Mouse (Mus musculus) thymus, adult 2 months (tissue): ENCODE data around the gene Exph5. TPM values are rescaled to one million over a fixed set of nuclear protein-coding genes. Genes with fewer than 3 reads are reported as not detected.
A peak's percentile ranks its signal among the peaks of the same experiment; 100 is the strongest.

Experiments
- DNase-seq: peaks from one replicate; pipeline ENCODE4 v3.0.0; 2021
- H3K27ac ChIP-seq: fragments of 200-500 bp; 2 replicates; pipeline ENCODE4 v1.5.1; 2012; ENCODE audit warnings: low read length, control low read depth; ENCODE audit not compliant: control insufficient read depth, insufficient read depth
- H3K27me3 ChIP-seq: fragments of 200-500 bp; 2 replicates; pipeline ENCODE4 v1.6.1; 2012; ENCODE audit warnings: mild to moderate bottlenecking, low read length, moderate library complexity, mixed read lengths; ENCODE audit not compliant: control insufficient read depth, insufficient read depth
- H3K36me3 ChIP-seq: fragments of 200-500 bp; 2 replicates; pipeline ENCODE4 v1.6.1; 2012; ENCODE audit warnings: mild to moderate bottlenecking, low read length, moderate library complexity; ENCODE audit not compliant: control insufficient read depth, insufficient read depth
- H3K4me1 ChIP-seq: fragments of 200-500 bp; replicated peaks from 2 replicates; pipeline ENCODE4 v1.6.1; 2012; ENCODE audit warnings: low read length; ENCODE audit not compliant: control insufficient read depth, insufficient read depth
- H3K4me3 ChIP-seq: fragments of 200-500 bp; 2 replicates; pipeline ENCODE4 v1.5.1; 2012; ENCODE audit warnings: mild to moderate bottlenecking, low read length, control low read depth, moderate library complexity; ENCODE audit not compliant: control insufficient read depth, insufficient read depth
- CTCF ChIP-seq: fragments of 200-500 bp; IDR thresholded peaks from 2 replicates; pipeline ENCODE4 v1.5.1; 2012; ENCODE audit warnings: mild to moderate bottlenecking, control low read depth, low read length, moderate library complexity, borderline replicate concordance; ENCODE audit not compliant: control insufficient read depth, poor library complexity, insufficient read depth; ENCODE audit errors: extremely low read depth
- POLR2A ChIP-seq: fragments of 200-500 bp; IDR thresholded peaks from 2 replicates; pipeline ENCODE4 v1.6.1; 2012; ENCODE audit warnings: mild to moderate bottlenecking, low read length, control low read depth, moderate library complexity; ENCODE audit not compliant: control insufficient read depth, poor library complexity, insufficient read depth; ENCODE audit errors: extremely low read depth
- WGBS: fragments of 180-500 bp; shearing (Covaris S2); methylation state at CpG from one replicate; pipeline ENCODE4 v1.1.7; 2018; 5-methylcytosine and 5-hydroxymethylcytosine counted together
- polyA plus RNA-seq: library from polyadenylated mRNA; depleted of rRNA; stranded (reverse); fragments of >200 nt; gene quantifications from 2 replicates; pipeline ENCODE4 v1.2.3, GENCODE M21; 2012

Gene Exph5
- polyA plus RNA-seq, 1 experiment: 0.47 TPM

DNA sequence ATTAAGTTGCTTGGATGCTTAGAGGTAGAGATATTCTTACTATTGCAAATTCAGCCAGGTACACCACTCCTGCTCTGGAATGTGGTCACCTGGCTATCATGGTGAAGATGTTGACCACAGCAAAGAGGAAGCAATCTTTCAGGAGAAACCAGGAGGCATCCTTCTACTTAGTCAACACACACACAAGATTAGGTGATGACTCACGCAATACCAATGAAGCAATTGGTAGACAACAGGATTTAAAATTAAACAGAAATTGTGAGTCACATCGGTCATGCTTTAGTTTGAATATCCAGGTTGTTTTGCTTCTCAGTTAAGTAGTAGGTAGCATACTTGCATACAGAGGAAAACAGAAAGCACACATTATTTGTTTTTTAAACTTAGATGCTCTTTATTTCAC is 22.5 kb upstream of the Exph5 start:
- H3K27me3 ChIP-seq: no peaks in the 10 kb centered on the region
- H3K4me1 ChIP-seq: no peaks in the 10 kb centered on the region
- 100% methylated on average over 2 of the region's 2 CpGs for WGBS
- TF ChIP-seq POLR2A (no peak), CTCF (no peak)
- no peak overlapping the region for H3K27ac ChIP-seq
- H3K4me3 ChIP-seq: no peak overlapping the region
- no peaks in the 10 kb centered on the region for H3K36me3 ChIP-seq
- DNase-seq: no peak

DNA sequence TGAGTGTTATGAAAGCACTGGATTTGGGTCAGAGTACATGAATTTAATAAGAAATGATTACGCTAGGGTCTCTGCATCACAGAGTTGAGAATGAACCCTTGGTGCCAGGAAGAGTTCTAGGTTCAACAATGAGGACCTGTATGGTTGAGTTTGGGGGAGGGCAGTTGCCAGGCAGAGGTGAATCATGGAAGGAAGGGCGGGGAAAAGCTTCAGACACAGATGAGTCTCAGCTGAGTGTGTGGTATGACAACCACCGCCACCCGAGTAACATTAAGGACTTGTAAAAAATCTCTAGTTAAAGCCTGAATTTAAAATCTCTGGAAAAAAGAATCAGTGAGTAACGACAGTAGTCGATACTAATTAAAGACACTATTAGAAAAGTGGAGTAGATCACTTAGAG is 14.7 kb upstream of the Exph5 start:
- Histone ChIP-seq H3K4me1 (no peaks in the 10 kb centered on the region), H3K4me3 (no peak overlapping the region), H3K27ac (no peak overlapping the region), H3K36me3 (no peaks in the 10 kb centered on the region), H3K27me3 (no peaks in the 10 kb centered on the region)
- DNase-seq: no peak
- TF ChIP-seq POLR2A (no peak), CTCF (no peak)
- WGBS: 89% methylated on average over 6 of the region's 6 CpGs

DNA sequence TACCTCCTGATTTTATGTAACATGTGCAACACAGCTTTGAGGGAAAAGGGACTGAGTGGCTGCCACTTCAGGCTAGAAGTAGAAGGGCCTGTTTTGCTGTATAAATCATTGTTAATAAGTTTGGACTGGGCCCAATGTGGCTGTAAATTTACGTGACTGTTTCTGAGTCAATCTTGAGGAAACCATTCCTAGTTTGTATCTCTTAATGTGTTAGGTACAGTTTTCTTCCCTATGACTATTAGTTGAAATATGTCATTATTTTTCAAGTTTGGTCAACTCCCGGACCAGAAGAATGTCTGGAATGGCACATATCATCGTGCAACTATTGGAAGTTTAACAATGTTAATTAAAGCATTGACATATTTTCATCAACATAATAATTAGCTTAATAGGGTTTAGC is 11.5 kb upstream of the Exph5 start:
- WGBS: 89% methylated on average over 3 of the region's 3 CpGs
- H3K4me1 ChIP-seq: no peaks in the 10 kb centered on the region
- no peaks in the 10 kb centered on the region for H3K27me3 ChIP-seq
- no peaks in the 10 kb centered on the region for H3K36me3 ChIP-seq
- TF ChIP-seq POLR2A: no peak
- no peak for TF ChIP-seq CTCF
- no peak overlapping the region for H3K4me3 ChIP-seq
- no peak for DNase-seq
- no peak overlapping the region for H3K27ac ChIP-seq

DNA sequence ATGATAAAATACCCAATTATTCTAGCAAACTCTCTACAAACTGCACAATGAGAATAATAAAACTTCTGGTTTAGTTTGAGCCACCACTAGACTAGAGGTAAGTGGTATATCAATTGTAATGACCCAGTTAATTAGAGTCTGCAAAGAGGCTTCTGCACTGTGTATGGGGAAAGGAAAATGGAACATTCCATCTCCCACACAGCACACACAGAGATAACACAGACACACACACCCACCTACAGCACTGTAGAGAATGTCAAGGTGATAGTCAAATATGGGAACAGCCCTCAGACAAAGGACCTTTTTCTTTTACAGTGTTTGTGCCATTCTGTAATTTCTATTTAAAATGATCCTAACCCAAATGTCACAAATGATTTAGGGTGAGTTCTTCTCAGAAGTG is 8.6 kb upstream of the Exph5 start:
- Histone ChIP-seq H3K27ac (no peak overlapping the region), H3K27me3 (no peaks in the 10 kb centered on the region), H3K4me1 (no peaks in the 10 kb centered on the region), H3K4me3 (no peak overlapping the region), H3K36me3 (no peaks in the 10 kb centered on the region)
- TF ChIP-seq CTCF (no peak), POLR2A (no peak)
- DNase-seq: no peak

DNA sequence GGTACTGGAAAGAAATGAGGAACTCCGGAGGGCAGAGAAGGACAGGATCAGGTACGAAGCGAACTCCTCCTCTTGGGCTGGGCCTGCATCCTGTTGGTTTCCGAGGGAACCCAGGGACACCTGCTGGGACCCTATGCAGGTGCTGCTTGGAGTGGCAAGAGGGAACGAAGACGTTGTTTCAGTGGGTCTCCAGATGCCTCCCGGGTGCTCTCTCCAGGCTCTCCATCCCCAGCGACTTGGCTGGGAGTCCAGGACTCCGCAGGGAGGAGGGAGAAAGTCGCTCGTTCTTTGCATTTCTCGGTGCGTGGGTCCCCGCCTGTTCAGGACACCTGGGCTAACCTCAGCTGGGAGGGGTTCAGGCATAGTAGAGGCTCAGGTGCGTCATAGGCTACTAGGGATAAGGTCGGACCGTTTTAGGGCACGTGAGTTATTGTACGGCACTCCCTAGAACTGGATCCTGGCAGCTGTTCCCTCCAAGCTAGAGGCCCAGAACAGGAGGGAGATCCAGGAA is 386 bp downstream of the Exph5 start:
- DNase-seq: no peak
- peak overlapping the region; percentile 23 for H3K4me3 ChIP-seq
- 32% methylated on average over 19 of the region's 19 CpGs for WGBS
- H3K4me1 ChIP-seq: peaks cover 5% of the 10 kb centered on the region
- no peak overlapping the region for H3K27ac ChIP-seq
- TF ChIP-seq CTCF (no peak), POLR2A (no peak)
- no peaks in the 10 kb centered on the region for H3K36me3 ChIP-seq
- H3K27me3 ChIP-seq: no peaks in the 10 kb centered on the region

DNA sequence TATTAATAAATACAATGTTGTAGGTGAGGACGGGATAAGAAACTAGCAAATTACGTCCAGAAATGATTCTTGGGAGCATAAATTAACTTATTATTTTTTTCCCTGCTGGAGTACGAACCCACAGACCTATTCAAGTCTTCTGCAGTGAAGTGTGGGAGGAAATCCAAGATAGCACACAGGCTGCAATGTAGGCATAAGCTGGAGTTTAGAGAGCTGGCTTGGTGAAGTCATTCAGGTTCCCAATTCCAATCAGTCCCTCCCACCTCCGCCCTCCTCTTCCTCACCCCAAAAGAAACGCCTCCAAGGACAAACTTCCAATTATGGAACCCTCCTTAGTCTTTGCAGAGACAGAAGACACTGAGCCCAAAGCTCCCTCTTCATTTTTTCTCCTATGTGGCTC is 945 bp downstream of the Exph5 start:
- Histone ChIP-seq H3K4me3 (no peak overlapping the region), H3K27ac (no peak overlapping the region), H3K4me1 (peaks cover 5% of the 10 kb centered on the region), H3K36me3 (no peaks in the 10 kb centered on the region), H3K27me3 (no peaks in the 10 kb centered on the region)
- no peak for TF ChIP-seq CTCF
- TF ChIP-seq POLR2A: no peak
- WGBS: 93% methylated on average over 5 of the region's 5 CpGs
- DNase-seq: no peak

DNA sequence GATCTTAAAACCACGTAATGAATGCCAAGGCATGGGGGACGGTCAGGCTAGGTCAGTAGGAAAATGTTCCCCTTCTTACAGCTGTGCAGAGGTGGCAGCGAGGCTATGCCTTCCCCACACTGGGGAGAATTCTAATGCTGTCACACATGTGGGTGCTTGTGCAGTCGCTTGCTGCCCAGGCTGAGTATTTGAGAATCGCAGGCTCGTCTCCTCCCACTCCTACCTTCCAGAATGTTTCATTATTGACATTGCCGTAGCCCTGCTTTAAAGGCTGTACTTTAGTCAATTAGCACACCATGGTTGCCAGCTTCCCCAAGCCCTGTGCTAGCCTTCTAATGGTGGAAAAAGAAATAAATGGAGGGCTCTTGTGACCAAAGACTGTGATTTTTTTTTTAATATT is 6.4 kb downstream of the Exph5 start:
- no peak overlapping the region for H3K27ac ChIP-seq
- no peak for DNase-seq

More for the DNA sequence above, 6.4 kb downstream of the Exph5 start:
- Histone ChIP-seq H3K27me3 (no peaks in the 10 kb centered on the region), H3K4me3 (no peak overlapping the region), H3K4me1 (no peaks in the 10 kb centered on the region), H3K36me3 (no peaks in the 10 kb centered on the region)
- 51% methylated on average over 7 of the region's 7 CpGs for WGBS
- TF ChIP-seq POLR2A: no peak
